Mouse (Mus musculus) limb, embryonic 12.5 days (tissue): ENCODE results near the gene Olfr629. TPM values are rescaled to one million over a fixed set of nuclear protein-coding genes. Genes with fewer than 3 reads are reported as not detected.

ENCODE experiments used
- ATAC-seq: fragments of 200-750 bp; cut with Nextera tagmentation; 2 replicates; pipeline ENCODE4 v1.8.0; 2017; ENCODE audit warnings: low read depth, moderate TSS enrichment; ENCODE audit not compliant: insufficient number of reproducible peaks, insufficient read depth, low FRiP score, low TSS enrichment
- H3K27ac ChIP-seq: fragments of 300-500 bp; sonication (generic); 2 replicates; pipeline ENCODE4 v1.5.1; 2016; ENCODE audit warnings: mild to moderate bottlenecking, moderate library complexity
- H3K27me3 ChIP-seq: fragments of 300-500 bp; sonication (generic); 2 replicates; pipeline ENCODE4 v1.6.1; 2016; ENCODE audit warnings: mild to moderate bottlenecking, moderate library complexity
- H3K36me3 ChIP-seq: fragments of 300-500 bp; sonication (generic); 2 replicates; pipeline ENCODE4 v1.6.1; 2016; ENCODE audit warnings: mild to moderate bottlenecking, moderate library complexity
- H3K4me1 ChIP-seq: fragments of 300-500 bp; sonication (generic); replicated peaks from 2 replicates; pipeline ENCODE4 v1.6.1; 2016
- H3K4me2 ChIP-seq: fragments of 300-500 bp; sonication (generic); 2 replicates; pipeline ENCODE4 v1.6.1; 2016; ENCODE audit warnings: mild to moderate bottlenecking, moderate library complexity
- H3K4me3 ChIP-seq: fragments of 300-500 bp; sonication (generic); replicated peaks from 2 replicates; pipeline ENCODE4 v1.5.1; 2016; ENCODE audit warnings: mild to moderate bottlenecking
- H3K9ac ChIP-seq: fragments of 300-500 bp; sonication (generic); replicated peaks from 2 replicates; pipeline ENCODE4 v1.6.1; 2016; ENCODE audit warnings: mild to moderate bottlenecking, moderate library complexity
- H3K9me3 ChIP-seq: fragments of 300-500 bp; sonication (generic); 2 replicates; pipeline ENCODE4 v1.6.1; 2016; ENCODE audit warnings: mild to moderate bottlenecking, moderate library complexity
- WGBS: fragments of 180-500 bp; shearing (Covaris S2); methylation state at CpG from one replicate; pipeline ENCODE4 v1.1.7; 2016; 5-methylcytosine and 5-hydroxymethylcytosine counted together
- polyA plus RNA-seq: library from polyadenylated mRNA; unstranded; fragments of >200 nt; fragmentation: Nextera tagmentation; extraction: Ambion mirVana; gene quantifications from 2 replicates; pipeline ENCODE4 v1.2.1, GENCODE M21; 2016

Gene Olfr629
- polyA plus RNA-seq, 1 experiment from 2014 or later, result not detected

DNA sequence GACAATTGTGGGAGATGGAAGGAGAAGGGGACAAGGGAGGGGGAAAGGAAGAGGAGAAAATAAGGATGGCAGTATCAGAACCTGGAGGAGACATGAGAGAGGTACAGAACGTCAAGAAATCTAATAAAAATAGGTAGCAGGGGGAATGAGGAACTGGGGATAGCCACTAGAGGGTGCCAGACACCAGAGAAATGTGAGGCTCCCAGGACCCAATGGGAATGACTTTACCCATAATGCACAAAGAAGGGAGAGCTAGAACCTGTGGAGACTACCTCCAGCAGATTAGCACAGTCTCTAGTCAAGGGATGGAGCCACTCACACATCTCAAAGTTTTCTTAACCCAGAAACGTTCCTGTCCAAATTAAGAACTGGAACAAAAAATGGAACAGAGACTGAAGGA, 32.7 kb downstream of the Olfr629 start:
- 27% methylated on average over 2 of the region's 2 CpGs for WGBS
- no peaks in the 10 kb centered on the region for H3K36me3 ChIP-seq
- no peak overlapping the region for H3K4me3 ChIP-seq

DNA sequence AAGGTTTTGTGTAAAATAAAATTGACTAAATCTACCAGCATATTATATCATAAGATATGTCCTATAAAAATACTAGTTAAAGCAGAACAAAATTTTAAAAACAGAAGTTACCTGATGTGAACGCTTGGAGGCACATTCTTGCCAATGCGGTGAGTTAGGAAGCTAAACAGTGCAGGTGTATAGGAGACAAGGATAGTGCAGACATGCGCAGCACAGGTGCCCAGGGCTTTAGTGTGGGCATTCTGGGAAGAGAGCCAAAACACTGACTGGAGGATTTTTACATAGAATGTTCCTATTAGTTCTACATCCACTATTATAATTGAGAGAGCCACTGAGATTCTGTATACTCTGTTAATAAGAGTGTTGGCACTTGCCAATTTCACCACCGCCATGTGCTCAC, 45.3 kb downstream of the Olfr629 start:
- H3K27ac ChIP-seq, result no peak overlapping the region
- no peaks in the 10 kb centered on the region for H3K27me3 ChIP-seq
- 88% methylated on average over 4 of the region's 4 CpGs for WGBS
- no peak overlapping the region for H3K9ac ChIP-seq
- no peaks in the 10 kb centered on the region for H3K4me1 ChIP-seq
- no peaks in the 10 kb centered on the region for H3K36me3 ChIP-seq
- ATAC-seq, result no peak
- no peak overlapping the region for H3K4me2 ChIP-seq
- H3K4me3 ChIP-seq, result no peak overlapping the region
- H3K9me3 ChIP-seq, result no peaks in the 10 kb centered on the region

More for the DNA sequence above, 32.7 kb downstream of the Olfr629 start:
- no peak overlapping the region for H3K4me2 ChIP-seq
- H3K9me3 ChIP-seq, result no peaks in the 10 kb centered on the region
- no peak overlapping the region for H3K9ac ChIP-seq
- no peaks in the 10 kb centered on the region for H3K4me1 ChIP-seq
- H3K27me3 ChIP-seq, result no peaks in the 10 kb centered on the region
- no peak overlapping the region for H3K27ac ChIP-seq
- ATAC-seq, result no peak

Other genes starting within 250 kb of the Olfr629 start
- gene Olfr609, start 246.9 kb downstream of the Olfr629 start, polyA plus RNA-seq, result not detected in 2 replicates
- not detected in 2 replicates for gene Olfr610, start 232.8 kb downstream of the Olfr629 start, polyA plus RNA-seq
- not detected in 2 replicates for gene Olfr611, start 224.1 kb downstream of the Olfr629 start, polyA plus RNA-seq
- not detected in 2 replicates for gene Olfr612, start 202.2 kb downstream of the Olfr629 start, polyA plus RNA-seq
- gene Olfr613, start 196.9 kb downstream of the Olfr629 start, polyA plus RNA-seq, result not detected in 2 replicates
- not detected in 2 replicates for gene Olfr615, start 188.9 kb downstream of the Olfr629 start, polyA plus RNA-seq
- gene Olfr616, start 175.8 kb downstream of the Olfr629 start, polyA plus RNA-seq, result not detected in 2 replicates
- not detected in 2 replicates for gene Olfr617, start 171.9 kb downstream of the Olfr629 start, polyA plus RNA-seq
- not detected in 2 replicates for gene Olfr618, start 154.8 kb downstream of the Olfr629 start, polyA plus RNA-seq
- not detected in 2 replicates for gene Olfr619, start 144.4 kb downstream of the Olfr629 start, polyA plus RNA-seq
- not detected in 2 replicates for gene Olfr620, start 132.4 kb downstream of the Olfr629 start, polyA plus RNA-seq
- gene Olfr622, start 102.2 kb downstream of the Olfr629 start, polyA plus RNA-seq, result not detected in 2 replicates
- not detected in 2 replicates for gene Olfr623, start 81.2 kb downstream of the Olfr629 start, polyA plus RNA-seq
- 0.06 and 0.11 TPM in 2 replicates for gene Olfr624, start 73.8 kb downstream of the Olfr629 start, polyA plus RNA-seq
- not detected in 2 replicates for gene Olfr625-ps1, start 62.2 kb downstream of the Olfr629 start, polyA plus RNA-seq
- gene Olfr243, start 30.3 kb downstream of the Olfr629 start, polyA plus RNA-seq, result not detected in 2 replicates
- gene Olfr628, start 14.6 kb downstream of the Olfr629 start, polyA plus RNA-seq, result not detected in 2 replicates
- not detected in 2 replicates for gene Olfr630, start 12.4 kb upstream of the Olfr629 start, polyA plus RNA-seq
- gene Olfr69, start 26.7 kb upstream of the Olfr629 start, polyA plus RNA-seq, result not detected in 2 replicates
- not detected in 2 replicates for gene Olfr68, start 34.8 kb upstream of the Olfr629 start, polyA plus RNA-seq
- not detected in 2 replicates for gene Olfr67, start 46.9 kb upstream of the Olfr629 start, polyA plus RNA-seq
- 836 and 850 TPM in 2 replicates for gene Hbb-bt, start 69.1 kb upstream of the Olfr629 start, polyA plus RNA-seq
- 651 and 737 TPM in 2 replicates for gene Hbb-bs, start 83.2 kb upstream of the Olfr629 start, polyA plus RNA-seq
- gene Hbb-bh2, start 95.6 kb upstream of the Olfr629 start, polyA plus RNA-seq, result not detected in 2 replicates
- 615 and 622 TPM in 2 replicates for gene Hbb-bh1, start 98.2 kb upstream of the Olfr629 start, polyA plus RNA-seq
- 8,935 and 9,118 TPM in 2 replicates for gene Hbb-y, start 108.3 kb upstream of the Olfr629 start, polyA plus RNA-seq
- not detected in 2 replicates for gene Olfr66, start 141.3 kb upstream of the Olfr629 start, polyA plus RNA-seq
- gene Olfr64, start 149.5 kb upstream of the Olfr629 start, polyA plus RNA-seq, result not detected in 2 replicates
- gene Olfr65, start 158.5 kb upstream of the Olfr629 start, polyA plus RNA-seq, result not detected in 2 replicates
- gene Olfr631, start 183.9 kb upstream of the Olfr629 start, polyA plus RNA-seq, result not detected in 2 replicates
- gene Olfr632, start 189.4 kb upstream of the Olfr629 start, polyA plus RNA-seq, result not detected in 2 replicates
- gene Olfr633, start 199.5 kb upstream of the Olfr629 start, polyA plus RNA-seq, result not detected in 2 replicates
- not detected in 2 replicates for gene Olfr635, start 226.2 kb upstream of the Olfr629 start, polyA plus RNA-seq